Mouse (Mus musculus) stomach, postnatal 0 days (tissue): Measurements from ENCODE around the gene Acp4.

ENCODE experiments used
- CTCF ChIP-seq: IDR thresholded peaks from 2 replicates; pipeline ENCODE4 v1.5.1; 2016; ENCODE audit warnings: antibody characterized with exemption, low read depth, mild to moderate bottlenecking, moderate library complexity
- EP300 ChIP-seq: optimal IDR thresholded peaks from 2 replicates; pipeline ENCODE3; 2016; ENCODE audit warnings: antibody characterized with exemption

DNA sequence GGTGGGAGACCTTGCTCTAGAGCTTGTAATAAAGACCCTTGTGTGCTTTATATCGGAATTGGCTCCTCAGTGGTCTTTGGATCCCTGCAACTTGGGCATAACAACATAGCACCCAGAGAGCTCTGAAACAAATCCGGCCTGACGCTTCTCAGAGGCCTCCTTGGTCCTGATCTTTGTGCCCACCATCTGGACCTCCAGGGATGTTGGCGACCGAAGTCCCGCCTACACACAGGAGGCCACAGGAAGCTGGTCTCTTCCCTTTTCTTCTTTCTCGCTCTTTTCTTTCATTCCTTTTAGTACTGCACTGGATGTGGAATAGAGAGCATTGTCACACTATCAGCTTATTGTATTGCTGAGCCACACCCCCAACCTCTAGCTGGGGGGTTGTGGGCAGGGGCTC, 16.3 kb upstream of the Acp4 start:
- TF ChIP-seq CTCF (no peak), EP300 (no peak)
